Mouse (Mus musculus) stomach, postnatal 0 days (tissue): ENCODE measurements at regions not wholly inside any gene's neighbourhood (a gene's known extent, or its start where the extent isn't known, plus 50 kb on each side); places are given as distances from the start of the nearest gene placed in this dataset.

Source experiments
- CTCF ChIP-seq: IDR thresholded peaks from 2 replicates; pipeline ENCODE4 v1.5.1; 2016; ENCODE audit warnings: antibody characterized with exemption, low read depth, mild to moderate bottlenecking, moderate library complexity
- EP300 ChIP-seq: optimal IDR thresholded peaks from 2 replicates; pipeline ENCODE3; 2016; ENCODE audit warnings: antibody characterized with exemption

DNA sequence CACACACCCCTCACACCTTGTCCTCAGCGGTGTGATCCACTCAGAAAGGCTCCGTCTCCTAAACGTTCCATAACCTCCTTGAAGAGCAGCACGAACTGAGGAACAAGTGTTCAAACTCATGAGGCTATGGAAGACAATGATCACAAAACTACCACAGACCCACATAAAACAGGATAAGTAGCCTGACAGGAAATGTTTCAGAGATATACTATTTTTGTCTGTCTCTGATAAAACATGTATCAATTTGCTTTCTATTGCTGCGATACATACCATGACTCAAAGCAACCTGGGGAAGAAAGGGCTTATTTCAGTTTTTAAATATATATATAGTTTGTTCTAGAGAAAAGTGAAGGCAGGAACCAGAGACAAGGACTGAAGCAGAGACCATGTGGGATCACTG is 3371.7 kb upstream of the Gm7489 start:
- TF ChIP-seq CTCF (no peak), EP300 (no peak)
